Mouse (Mus musculus) lung, adult 18-20 months (tissue): ENCODE measurements around the gene Hipk1.

Experiments
- DNase-seq, 2 experiments: peaks; one replicate each; pipeline ENCODE4 v3.0.0; 2022; ENCODE audit warnings: mixed read lengths in 2 of 2

The Hipk1 gene

GRCm38 (mm10) chr3:103743208-103743607 is 48.2 kb downstream of the Hipk1 start:
- no peak for DNase-seq

DNA sequence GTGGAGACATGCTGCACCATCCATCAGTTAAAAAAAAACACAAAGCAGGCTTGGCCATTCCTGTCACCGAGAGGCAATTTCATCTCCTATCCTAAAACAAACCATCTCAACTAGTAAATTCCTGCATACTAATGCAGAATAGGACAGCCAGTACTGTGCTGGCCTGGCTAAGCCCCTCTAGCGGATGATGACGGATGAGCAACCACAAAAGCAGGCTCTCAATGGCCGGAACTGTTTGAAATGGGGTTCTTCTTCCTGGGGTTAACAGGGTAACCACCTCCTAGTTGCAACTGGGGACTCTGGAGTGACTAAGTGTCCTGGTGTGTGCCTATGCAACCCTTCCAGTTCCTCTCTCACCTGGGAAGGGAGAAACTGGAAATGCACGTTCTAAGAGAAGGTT is 51.0 kb downstream of the Hipk1 start:
- no peak for DNase-seq

DNA sequence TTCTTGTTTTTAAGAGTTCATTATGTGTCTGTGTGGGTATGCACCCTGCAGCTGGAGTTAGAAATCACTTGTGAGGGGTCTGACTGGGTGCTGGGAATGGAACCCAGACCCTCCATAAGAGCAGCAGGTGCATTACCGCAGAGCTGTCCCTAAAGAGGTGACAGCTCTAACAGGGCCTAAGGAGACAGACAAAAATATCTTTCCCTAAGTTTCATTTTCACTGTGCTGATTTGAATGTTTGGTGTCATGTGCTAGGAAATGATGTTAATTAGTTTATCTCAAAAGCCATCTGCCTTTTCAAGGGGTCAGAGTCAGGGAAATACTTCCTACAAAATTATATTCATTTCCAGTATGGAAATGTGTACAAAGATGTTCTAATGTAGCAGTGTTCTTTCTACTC is 52.0 kb downstream of the Hipk1 start, which contains the start of gene Gm10964:
Gm10964 (plus strand) TSS at position 38 of the 400 bp plus-strand sequence.
- DNase-seq: no peak

GRCm38 (mm10) chr3:103737778-103738571 is 53.4 kb downstream of the Hipk1 start, which contains the start of gene Olfml3:
Gene Olfml3 (minus strand): TSS chr3:103738001.
- peak; percentile 80 to 83 for DNase-seq

GRCm38 (mm10) chr3:103737061-103737754 is 54.2 kb downstream of the Hipk1 start:
- peak; percentile 42 to 54 for DNase-seq

DNA sequence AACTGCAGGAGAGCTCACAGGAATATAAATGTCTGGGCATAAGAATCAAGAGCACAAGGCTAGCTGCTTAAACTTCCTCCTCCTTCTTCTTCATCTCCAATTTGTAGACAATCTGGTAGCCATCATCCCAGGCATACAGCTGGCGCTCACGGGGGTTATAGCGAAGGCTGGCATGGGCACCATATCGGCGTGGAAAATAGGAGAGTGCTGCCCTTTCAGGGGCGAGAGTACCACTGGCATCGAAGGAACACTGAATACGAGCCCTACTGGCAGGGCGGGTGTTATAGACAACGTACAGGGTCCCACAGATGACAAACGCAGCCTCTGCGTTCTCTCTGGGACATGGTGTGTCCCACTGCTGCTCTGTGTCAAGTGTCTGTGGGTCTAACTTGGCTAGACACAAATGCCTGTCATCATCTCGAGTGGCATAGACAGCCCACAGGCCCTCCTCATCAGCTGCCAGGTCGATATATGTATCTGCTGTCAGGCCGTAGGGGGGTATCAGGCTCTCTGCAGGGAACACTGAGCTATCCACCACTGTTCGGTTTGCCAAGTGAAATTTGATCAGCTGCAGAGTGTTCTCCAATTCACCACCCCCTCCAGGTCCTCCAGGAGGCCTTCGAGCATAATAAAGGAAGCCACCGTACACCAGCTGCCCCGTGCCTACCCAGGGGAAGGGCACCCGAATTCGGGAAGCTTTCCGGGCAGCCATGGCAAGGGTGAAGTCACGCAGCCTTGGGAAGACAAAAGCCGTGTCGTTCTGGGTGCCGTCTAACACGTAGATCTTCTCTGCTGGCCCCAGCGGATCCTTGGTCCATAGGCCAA is 55.4 kb downstream of the Hipk1 start:
- DNase-seq: no peak

DNA sequence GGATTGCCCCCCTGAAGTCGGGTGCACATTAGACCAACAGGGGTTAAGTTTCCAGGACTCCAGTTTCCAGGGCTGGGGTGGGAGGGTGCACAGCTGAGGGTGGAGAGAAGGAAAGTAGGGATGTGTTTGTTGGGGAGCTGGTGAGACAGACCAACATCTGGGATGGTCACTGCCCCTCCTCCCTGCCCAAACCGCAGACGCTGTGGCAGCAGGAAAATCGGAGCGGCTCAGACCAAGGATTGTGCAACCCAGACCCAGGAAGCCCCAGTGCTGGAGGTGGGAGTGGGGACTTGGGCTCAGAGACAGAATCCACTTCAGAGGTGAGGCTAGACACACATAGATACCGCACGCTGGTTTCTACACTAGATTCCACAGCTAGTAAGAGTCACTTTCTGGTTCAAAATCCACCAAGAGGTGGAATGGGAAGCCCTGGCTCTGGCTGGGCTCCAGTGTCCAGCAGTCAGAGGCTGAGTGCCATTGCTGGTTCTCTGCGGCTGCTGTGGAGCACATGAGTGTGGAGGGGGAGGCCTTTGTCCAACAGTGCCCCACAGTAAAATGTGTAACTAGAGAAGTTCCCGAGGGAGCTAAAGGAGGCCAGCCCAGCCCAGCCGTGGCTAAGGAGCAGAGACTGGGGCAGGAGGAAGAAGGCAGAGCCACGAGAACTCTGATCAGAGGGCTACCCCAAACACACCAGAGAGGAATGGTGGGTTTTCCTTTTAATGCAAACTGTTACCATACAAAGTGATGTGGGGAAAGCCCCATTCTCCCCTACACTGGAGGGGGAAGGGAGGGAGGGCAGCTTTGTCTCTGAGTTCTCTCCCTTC is 56.5 kb downstream of the Hipk1 start:
- DNase-seq: peak; percentile 47 to 66

- no peak for DNase-seq
Measured at GRCm38 (mm10) chr3:103733799-103734695, 57.3 kb downstream of the Hipk1 start.

GRCm38 (mm10) chr3:103733176-103733575 is 58.2 kb downstream of the Hipk1 start:
- DNase-seq: no peak

- DNase-seq: no peak
Measured at GRCm38 (mm10) chr3:103732116-103732515, 59.2 kb downstream of the Hipk1 start.

GRCm38 (mm10) chr3:103729850-103730249 is 61.5 kb downstream of the Hipk1 start:
- DNase-seq: no peak

- DNase-seq: no peak
Measured at GRCm38 (mm10) chr3:103727813-103728326, 63.5 kb downstream of the Hipk1 start.

GRCm38 (mm10) chr3:103726642-103727041 is 64.7 kb downstream of the Hipk1 start:
- no peak for DNase-seq

GRCm38 (mm10) chr3:103724137-103724536 is 67.2 kb downstream of the Hipk1 start:
- no peak for DNase-seq

- no peak for DNase-seq
Measured at GRCm38 (mm10) chr3:103718728-103719127, 72.6 kb downstream of the Hipk1 start.

- peak in 1 of 2 experiments; percentile 5 for DNase-seq
Measured at GRCm38 (mm10) chr3:103716774-103717760, 74.3 kb downstream of the Hipk1 start.

DNA sequence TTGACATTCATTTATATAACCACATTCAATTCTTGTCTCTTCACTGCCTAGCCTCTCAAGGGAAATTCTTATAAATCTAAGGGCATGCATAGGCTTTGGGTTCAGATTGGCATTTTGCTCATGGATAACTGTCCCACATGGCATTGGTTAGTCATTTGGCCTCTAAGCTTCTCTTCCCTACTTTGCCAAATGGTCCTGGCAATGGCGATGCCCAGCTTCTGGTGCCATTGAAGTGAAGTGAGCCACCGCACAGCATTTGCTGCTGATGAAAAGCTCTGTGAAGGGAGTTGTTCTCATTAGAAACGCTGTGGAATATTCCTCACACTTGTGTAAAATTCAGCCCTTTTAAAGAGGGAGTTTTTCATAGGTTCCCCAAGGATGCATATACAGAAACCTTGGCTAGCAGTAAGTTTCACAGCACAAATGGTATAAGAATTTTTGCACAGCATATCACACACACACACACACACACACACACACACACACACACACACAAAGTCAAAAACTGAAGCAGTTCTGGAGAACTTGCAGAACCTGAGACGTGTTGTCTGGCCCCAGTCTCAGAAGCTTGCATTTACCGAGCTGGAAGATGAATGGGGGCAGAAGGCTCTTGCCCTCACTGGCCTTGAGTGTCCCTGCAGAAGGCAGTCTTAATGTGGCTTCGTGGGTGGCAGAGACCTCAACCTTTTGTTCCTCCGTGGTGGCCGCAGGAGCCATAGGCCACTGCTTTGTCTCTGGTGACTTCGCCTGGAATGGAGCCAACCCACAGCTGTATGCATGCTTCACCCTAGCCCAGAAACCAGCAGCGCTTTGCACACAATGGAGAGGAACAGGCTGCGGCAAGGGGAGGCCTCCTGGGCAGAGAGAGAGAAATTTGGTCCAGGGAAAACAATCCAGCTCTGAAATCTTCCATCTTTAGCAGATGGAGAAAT is 75.3 kb downstream of the Hipk1 start:
- peak in 1 of 2 experiments; percentile 20 for DNase-seq

- DNase-seq: no peak
Measured at GRCm38 (mm10) chr3:103714942-103715341, 76.4 kb downstream of the Hipk1 start.
